Mouse (Mus musculus) lung, postnatal 0 days (tissue): ENCODE measurements around the gene Ccdc124. TPM values are rescaled to one million over a fixed set of nuclear protein-coding genes. Genes with fewer than 3 reads are reported as not detected.
A peak's percentile ranks its signal among the peaks of the same experiment; 100 is the strongest.

Experiments
- ATAC-seq: fragments of 200-750 bp; cut with Nextera tagmentation; 2 replicates; pipeline ENCODE4 v1.8.0; 2017; ENCODE audit warnings: moderate library complexity
- DNase-seq: peaks from one replicate; pipeline ENCODE4 v3.0.0-alpha.2; 2016; ENCODE audit warnings: low spot score
- H3K27ac ChIP-seq: fragments of 300-500 bp; sonication (generic); 2 replicates; pipeline ENCODE4 v1.5.1; 2014; ENCODE audit warnings: antibody characterized with exemption, mild to moderate bottlenecking, low read length, mixed read lengths
- H3K27me3 ChIP-seq: fragments of 300-500 bp; sonication (generic); replicated peaks from 2 replicates; pipeline ENCODE4 v1.6.1; 2014; ENCODE audit warnings: low read length, mixed read lengths; ENCODE audit not compliant: insufficient read depth
- H3K36me3 ChIP-seq: fragments of 300-500 bp; sonication (generic); 2 replicates; pipeline ENCODE4 v1.6.1; 2014; ENCODE audit warnings: low read length, mixed read lengths; ENCODE audit not compliant: insufficient read depth
- H3K4me1 ChIP-seq: fragments of 300-500 bp; sonication (generic); 2 replicates; pipeline ENCODE4 v1.6.1; 2014; ENCODE audit warnings: antibody characterized with exemption, low read depth, low read length, mixed read lengths; ENCODE audit not compliant: insufficient read depth
- H3K4me2 ChIP-seq: fragments of 300-500 bp; sonication (generic); replicated peaks from 2 replicates; pipeline ENCODE4 v1.6.1; 2014; ENCODE audit warnings: low read depth, mild to moderate bottlenecking, low read length, moderate library complexity, mixed read lengths
- H3K4me3 ChIP-seq: fragments of 300-500 bp; sonication (generic); 2 replicates; pipeline ENCODE4 v1.5.1; 2014; ENCODE audit warnings: low read depth, low read length
- H3K9ac ChIP-seq: fragments of 300-500 bp; sonication (generic); replicated peaks from 2 replicates; pipeline ENCODE4 v1.6.1; 2014; ENCODE audit warnings: low read depth, mild to moderate bottlenecking
- H3K9me3 ChIP-seq: fragments of 300-500 bp; sonication (generic); 2 replicates; pipeline ENCODE4 v1.6.1; 2016; ENCODE audit warnings: low read length, mixed read lengths
- CTCF ChIP-seq: IDR thresholded peaks from 2 replicates; pipeline ENCODE4 v1.5.1; 2016; ENCODE audit warnings: antibody characterized with exemption, mild to moderate bottlenecking
- EP300 ChIP-seq: IDR thresholded peaks from 2 replicates; pipeline ENCODE4 v1.6.1; 2016; ENCODE audit warnings: antibody characterized with exemption, mild to moderate bottlenecking, control low read depth
- WGBS: fragments of 180-500 bp; shearing (Covaris S2); extraction: QIAGEN DNeasy Blood & Tissue Kit; methylation state at CpG from one replicate; pipeline ENCODE4 v1.1.7; 2014; 5-methylcytosine and 5-hydroxymethylcytosine counted together
- polyA plus RNA-seq: library from polyadenylated mRNA; unstranded; fragments of >200 nt; fragmentation: Nextera tagmentation; extraction: Ambion mirVana; gene quantifications from 2 replicates; pipeline ENCODE4 v1.2.1, GENCODE M21; 2015

Gene Ccdc124
- 63.7 and 68.5 TPM in 2 replicates for polyA plus RNA-seq

DNA sequence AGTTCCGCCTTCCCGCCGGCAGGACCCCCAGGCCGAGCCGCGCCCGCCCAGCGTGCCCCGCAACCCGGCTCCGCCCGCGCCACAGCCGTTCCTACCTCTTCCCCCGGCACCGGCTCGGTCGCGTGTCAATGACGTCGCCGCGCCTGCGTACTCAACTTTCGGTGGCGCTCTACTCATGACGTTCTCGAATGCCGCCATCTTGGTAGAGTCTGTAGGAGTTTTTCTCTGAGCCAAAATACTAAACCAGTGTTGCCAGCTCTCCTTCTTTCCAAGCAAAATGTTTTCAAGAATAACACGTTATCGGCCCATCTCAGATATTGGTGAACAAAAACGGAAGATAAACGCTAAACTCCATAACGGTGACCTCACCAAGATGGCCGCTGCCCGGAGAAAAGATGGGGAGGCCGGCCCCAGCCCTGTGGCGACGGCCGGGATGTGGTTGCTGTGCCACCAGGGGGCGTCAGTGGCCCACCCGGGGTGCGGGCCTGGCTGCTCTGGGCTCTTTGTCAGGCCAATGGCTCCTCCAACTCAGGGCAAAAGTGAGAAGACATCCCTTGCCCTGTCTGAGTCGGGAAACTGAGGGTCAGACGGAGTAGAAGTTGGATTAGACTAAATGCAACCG, at the start of gene Ccdc124:
Ccdc124 (minus strand) TSS at position 572 of the 622 bp plus-strand sequence.
- H3K4me3 ChIP-seq = peak within 1 kb of the TSS; percentile 74
- WGBS = under 1% methylated on average over 46 of the region's 46 CpGs
- no peaks in the 10 kb centered on the region for H3K36me3 ChIP-seq
- ATAC-seq = peak; percentile 95
- no peaks in the 10 kb centered on the region for H3K27me3 ChIP-seq
- H3K9me3 ChIP-seq = no peaks in the 10 kb centered on the region
- TF ChIP-seq EP300 = no peak
- TF ChIP-seq CTCF = peak; percentile 99
- peak; percentile 96 for DNase-seq
- peaks cover 4% of the 10 kb centered on the region; the same call in 1 of the 2 replicates for H3K4me1 ChIP-seq
- H3K4me2 ChIP-seq = peak within 1 kb of the TSS; percentile 85
- peak within 1 kb of the TSS; percentile 68 for H3K27ac ChIP-seq
- H3K9ac ChIP-seq = peak within 1 kb of the TSS; percentile 84

DNA sequence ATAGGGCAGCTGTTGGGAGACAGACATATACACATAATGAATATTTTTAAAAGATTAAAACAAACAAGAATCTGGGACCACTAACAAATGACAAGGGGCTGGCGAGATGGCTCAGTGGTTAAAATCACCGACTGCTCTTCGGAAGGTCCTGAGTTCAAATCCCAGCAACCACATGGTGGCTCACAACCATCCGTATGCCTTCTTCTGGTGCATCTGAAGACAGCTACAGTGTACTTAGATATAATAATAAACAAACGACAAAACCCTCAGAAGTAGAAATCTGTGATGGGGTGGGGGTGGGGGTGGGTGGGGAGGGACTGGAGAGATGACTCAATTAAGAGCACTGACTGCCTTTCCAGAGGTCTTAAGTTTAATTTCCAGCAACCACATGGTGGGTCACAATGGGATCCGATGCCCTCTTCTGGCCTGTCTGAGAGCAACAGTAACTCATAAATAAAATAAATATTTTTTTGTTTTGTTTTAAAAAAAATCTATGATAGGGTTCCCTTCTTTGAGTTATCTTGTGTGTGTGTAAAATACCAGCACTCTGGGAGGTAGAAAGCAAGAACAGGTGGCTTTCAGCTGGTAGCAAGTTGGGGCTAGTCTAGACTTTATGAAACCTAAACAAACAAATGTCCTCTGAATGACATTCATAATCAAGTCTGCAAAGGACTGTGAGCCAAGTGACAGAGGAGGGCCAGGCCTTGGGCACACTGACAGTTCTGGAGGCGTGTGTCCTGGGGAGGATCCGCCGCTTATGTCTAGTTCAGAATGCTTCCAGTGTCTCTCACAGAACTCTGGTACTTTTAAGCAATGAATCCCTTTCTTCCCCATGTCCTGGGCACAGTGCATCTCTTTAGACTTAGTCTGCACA, 46.6 kb upstream of the Ccdc124 start:
- H3K9ac ChIP-seq = no peak overlapping the region
- DNase-seq (peak; percentile 30), ATAC-seq (peak; percentile 26)
- no peak overlapping the region for H3K27ac ChIP-seq
- no peaks in the 10 kb centered on the region for H3K27me3 ChIP-seq
- no peak overlapping the region for H3K4me2 ChIP-seq
- no peaks in the 10 kb centered on the region for H3K4me1 ChIP-seq
- no peaks in the 10 kb centered on the region for H3K9me3 ChIP-seq
- H3K4me3 ChIP-seq = no peak overlapping the region
- WGBS = 68% methylated on average over 9 of the region's 9 CpGs
- peaks cover 16% of the 10 kb centered on the region; the same call in 1 of the 2 replicates for H3K36me3 ChIP-seq
- TF ChIP-seq CTCF (peak; percentile 32), EP300 (no peak)

DNA sequence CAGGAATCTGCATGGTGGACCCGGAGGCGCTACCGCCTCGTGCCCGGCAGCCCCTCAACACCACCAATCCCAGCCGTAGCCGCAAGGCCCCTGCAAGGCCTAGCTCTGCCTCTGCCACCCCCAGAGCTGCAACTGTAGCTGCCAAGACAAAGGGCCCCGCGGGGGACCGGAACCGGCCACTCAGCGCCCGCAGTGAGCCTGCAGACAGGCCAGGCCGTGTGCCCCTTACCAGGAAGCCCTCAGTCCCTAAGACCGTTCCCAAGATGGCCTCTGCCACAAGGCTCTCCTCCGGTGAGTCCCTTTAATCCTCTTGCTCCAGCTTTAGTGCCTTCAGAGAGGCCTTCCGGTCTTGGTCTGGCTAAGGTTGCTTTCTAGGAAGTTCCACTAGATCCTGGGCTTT, 41.0 kb upstream of the Ccdc124 start:
- no peak overlapping the region for H3K4me3 ChIP-seq
- no peak overlapping the region for H3K9ac ChIP-seq
- H3K27me3 ChIP-seq = no peaks in the 10 kb centered on the region
- H3K27ac ChIP-seq = no peak overlapping the region
- H3K36me3 ChIP-seq = peaks cover 30% of the 10 kb centered on the region
- H3K4me2 ChIP-seq = no peak overlapping the region
- 90% methylated on average over 17 of the region's 17 CpGs for WGBS
- ATAC-seq = no peak
- H3K9me3 ChIP-seq = no peaks in the 10 kb centered on the region
- DNase-seq = no peak
- no peak for TF ChIP-seq CTCF
- no peak for TF ChIP-seq EP300
- H3K4me1 ChIP-seq = no peaks in the 10 kb centered on the region

DNA sequence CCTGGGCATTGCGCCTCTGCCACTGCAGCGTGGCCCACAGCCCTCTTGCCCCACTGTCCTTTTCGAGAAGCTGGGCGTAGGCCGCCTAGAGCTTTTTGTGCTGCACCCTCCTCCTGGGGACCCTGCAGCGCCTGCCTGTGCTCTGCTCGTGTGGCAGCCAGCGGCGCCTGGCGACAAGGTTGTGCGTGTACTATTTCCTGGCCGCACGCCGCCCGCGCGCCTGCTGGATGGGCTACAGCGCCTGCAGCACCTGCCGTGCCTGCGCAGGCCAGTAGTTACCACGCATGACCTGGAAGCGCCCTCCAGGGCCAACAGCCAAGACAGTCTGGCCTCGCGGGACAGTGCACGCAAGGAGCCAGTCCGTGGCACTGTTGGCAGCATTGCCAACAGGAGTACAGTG, 39.8 kb upstream of the Ccdc124 start:
- Histone ChIP-seq H3K27me3 (no peaks in the 10 kb centered on the region), H3K9me3 (no peaks in the 10 kb centered on the region), H3K36me3 (peaks cover 25% of the 10 kb centered on the region), H3K27ac (no peak overlapping the region), H3K4me3 (no peak overlapping the region), H3K4me2 (no peak overlapping the region), H3K9ac (no peak overlapping the region), H3K4me1 (no peaks in the 10 kb centered on the region)
- DNase-seq (no peak), ATAC-seq (no peak)
- TF ChIP-seq EP300 (no peak), CTCF (no peak)
- WGBS = 95% methylated on average over 26 of the region's 26 CpGs

DNA sequence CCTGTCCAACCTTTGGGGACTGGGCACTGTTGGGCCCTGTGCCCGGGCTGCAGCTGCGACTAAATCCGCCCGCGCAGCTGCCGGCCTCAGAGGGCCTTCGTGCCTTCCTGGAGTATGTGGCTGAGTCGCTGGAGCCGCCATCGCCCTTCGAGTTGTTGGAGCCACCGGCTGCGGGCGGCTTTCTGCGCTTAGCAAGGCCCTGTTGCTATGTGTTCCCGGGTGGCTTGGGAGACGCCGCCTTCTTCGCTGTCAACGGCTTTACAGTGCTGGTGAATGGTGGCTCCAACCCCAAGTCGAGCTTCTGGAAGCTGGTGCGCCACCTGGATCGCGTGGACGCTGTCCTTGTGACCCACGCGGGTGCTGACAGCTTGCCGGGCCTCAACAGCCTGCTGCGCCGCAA, 39.2 kb upstream of the Ccdc124 start:
- no peaks in the 10 kb centered on the region for H3K4me1 ChIP-seq
- no peak for DNase-seq
- WGBS = 93% methylated on average over 30 of the region's 30 CpGs

DNA sequence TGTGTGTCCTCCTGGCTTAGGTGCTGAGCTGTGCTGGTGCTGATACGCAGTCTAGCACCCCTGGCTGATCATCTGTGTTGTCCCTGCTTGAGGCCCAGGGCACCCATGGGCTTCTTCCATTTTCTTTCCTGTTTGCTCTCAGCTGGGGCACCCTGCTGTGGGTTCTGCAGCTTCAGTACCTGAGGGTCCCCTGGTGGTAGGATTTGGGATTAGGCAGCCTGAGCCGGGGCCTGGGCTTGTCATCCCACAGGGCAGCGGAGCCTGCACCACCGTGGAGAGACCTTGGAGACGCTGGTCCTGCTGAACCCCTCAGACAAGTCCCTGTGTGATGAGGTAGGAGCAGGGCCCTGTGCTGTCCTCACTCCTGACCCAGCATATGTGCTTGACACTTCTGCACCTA, 37.9 kb upstream of the Ccdc124 start:
- ATAC-seq = no peak
- H3K27ac ChIP-seq = no peak overlapping the region

More for the DNA sequence above, 39.2 kb upstream of the Ccdc124 start:
- no peaks in the 10 kb centered on the region for H3K9me3 ChIP-seq
- TF ChIP-seq EP300 = no peak
- TF ChIP-seq CTCF = no peak
- no peak overlapping the region for H3K9ac ChIP-seq
- H3K27me3 ChIP-seq = no peaks in the 10 kb centered on the region
- H3K27ac ChIP-seq = no peak overlapping the region
- no peak overlapping the region for H3K4me2 ChIP-seq
- no peak overlapping the region for H3K4me3 ChIP-seq
- H3K36me3 ChIP-seq = peaks cover 25% of the 10 kb centered on the region
- no peak for ATAC-seq

More for the DNA sequence above, 37.9 kb upstream of the Ccdc124 start:
- no peak for DNase-seq
- H3K9ac ChIP-seq = no peak overlapping the region
- no peaks in the 10 kb centered on the region for H3K27me3 ChIP-seq
- no peaks in the 10 kb centered on the region for H3K9me3 ChIP-seq
- no peak overlapping the region for H3K4me3 ChIP-seq
- 74% methylated on average over 5 of the region's 5 CpGs for WGBS
- TF ChIP-seq EP300 (no peak), CTCF (peak; percentile 47)
- H3K36me3 ChIP-seq = peaks cover 18% of the 10 kb centered on the region
- H3K4me2 ChIP-seq = no peak overlapping the region
- peaks cover 4% of the 10 kb centered on the region for H3K4me1 ChIP-seq
